Mouse (Mus musculus): ENCODE data around the gene Acox2.

Acox2 gene

DNA sequence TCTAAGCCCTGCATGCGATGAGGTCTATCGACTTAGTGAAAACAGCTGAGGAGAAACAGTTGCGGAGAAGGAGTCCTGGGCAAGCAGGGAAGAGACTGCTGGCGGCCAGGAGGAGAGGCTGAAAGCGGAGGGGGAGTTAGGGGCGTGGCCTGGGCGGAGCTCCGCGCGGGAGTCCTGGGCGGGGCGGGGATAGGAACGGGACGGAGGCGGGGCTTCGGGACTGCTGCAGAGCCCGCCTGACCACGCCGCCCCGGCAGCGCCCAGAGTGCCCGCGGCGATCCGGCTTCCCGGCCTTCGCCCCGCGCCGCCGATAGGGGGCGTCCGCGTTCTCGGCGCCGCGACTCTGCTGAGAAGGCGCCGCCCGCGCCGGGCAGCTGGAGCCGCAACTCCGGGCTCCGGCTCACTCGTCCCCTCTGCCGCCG, 45.3 kb downstream of the Acox2 start, which contains the start of gene Kctd6:
Gene Kctd6, plus strand, starts transcription at position 338 of the 422 bp plus-strand sequence.
- DNase-seq (ENCODE audit: low read depth): peak; percentile 96

DNA sequence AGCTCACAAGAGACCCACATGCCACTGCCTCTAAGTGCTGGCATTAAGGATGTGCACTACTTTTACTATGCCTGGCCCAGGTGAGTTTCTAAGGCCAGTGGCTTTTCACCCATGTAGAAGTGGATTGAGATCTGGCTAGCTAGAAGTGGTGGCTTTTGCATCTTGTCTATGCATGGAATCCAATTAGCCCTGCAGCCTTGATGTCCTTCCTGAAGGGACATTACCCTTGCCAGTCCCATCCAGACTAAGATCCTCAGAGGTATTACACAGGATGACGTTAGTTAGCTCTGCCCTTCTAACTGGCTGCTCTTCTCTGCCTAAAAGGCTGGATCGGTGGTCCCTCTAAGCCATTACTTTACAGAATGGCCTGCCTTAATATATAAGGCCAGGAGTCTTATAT, 46.2 kb downstream of the Acox2 start:
- DNase-seq (ENCODE audit: low read depth): no peak

DNA sequence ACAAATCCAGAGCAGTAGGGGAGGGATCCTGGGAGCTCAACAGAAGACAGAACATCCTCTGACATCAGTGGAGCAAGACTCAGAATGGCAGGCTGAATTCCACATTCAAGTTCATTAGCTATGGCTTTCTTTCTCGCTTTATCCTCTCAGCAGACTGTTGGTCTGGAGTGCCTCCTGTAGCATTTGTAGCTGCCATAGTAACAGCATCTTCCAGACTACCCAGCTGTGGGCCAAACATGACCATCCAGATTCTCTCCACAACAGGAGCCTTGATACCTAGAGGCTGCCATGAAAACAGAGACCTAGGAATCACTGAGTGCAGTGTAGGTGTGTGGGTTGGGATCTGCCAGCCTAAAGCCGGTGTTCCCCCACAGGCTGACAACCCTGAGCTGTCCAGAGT, 49.3 kb downstream of the Acox2 start:
- no peak for DNase-seq (ENCODE audit: low read depth)

DNA sequence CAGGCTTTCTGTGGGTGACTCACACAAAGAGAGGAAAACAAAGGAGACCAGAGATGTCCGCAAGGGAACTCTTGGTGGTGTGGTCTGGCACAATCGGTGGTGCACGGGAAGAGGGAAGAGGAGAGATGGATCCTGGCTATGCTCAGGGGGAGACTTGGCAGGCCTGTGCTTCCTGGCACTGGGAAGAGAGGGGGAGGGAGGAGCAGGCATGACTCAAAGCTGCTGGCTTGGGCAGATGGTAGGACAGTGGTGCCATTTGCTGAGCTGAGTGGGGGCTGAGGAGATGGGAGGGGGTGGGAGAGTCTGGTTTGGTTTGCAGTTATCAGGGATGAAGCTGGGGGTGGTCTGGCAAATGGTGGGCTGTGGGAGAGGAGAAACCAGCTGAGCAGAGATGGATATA, 50.3 kb downstream of the Acox2 start:
- no peak for DNase-seq (ENCODE audit: low read depth)

DNA sequence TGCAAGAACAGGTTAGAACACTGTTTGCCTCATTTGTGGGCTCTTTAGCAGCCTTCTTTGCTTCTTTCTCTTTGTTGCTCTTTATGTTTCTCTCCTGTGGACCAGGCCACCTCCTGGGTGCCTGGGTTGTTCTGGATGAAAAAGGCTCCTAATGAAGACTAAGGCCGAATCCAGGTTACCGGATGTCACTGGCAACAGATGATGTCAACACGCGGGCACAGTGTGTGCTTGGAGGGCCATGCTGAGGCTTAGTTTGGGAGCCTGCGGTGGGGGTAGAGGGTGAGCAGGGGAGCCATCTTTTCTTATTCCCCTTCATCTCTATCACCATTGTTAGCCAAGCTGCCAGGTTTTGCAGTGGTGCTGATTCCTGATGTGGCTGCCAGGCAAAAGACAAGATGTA, 51.6 kb downstream of the Acox2 start:
- DNase-seq (ENCODE audit: low read depth): no peak

DNA sequence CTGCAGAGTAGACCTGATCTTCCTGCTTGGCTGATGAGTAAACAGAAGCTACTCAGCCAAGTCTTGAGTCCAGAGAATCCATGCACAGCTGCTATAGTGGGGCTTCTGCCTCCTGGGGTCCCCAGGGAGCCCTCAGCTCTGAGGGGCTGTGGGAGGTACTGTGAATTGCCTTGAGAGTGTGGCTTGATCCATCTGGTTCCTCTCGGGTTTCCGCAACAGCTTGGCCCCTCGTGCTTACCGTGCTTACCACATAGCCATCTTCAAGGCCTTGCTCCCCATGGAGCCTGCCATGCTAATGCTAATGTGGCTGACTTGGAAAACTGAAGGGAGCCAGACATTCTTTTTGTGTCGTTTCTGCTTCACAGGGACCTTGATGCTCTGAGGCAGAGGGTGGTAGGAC, 52.0 kb downstream of the Acox2 start:
- DNase-seq (ENCODE audit: low read depth): no peak

DNA sequence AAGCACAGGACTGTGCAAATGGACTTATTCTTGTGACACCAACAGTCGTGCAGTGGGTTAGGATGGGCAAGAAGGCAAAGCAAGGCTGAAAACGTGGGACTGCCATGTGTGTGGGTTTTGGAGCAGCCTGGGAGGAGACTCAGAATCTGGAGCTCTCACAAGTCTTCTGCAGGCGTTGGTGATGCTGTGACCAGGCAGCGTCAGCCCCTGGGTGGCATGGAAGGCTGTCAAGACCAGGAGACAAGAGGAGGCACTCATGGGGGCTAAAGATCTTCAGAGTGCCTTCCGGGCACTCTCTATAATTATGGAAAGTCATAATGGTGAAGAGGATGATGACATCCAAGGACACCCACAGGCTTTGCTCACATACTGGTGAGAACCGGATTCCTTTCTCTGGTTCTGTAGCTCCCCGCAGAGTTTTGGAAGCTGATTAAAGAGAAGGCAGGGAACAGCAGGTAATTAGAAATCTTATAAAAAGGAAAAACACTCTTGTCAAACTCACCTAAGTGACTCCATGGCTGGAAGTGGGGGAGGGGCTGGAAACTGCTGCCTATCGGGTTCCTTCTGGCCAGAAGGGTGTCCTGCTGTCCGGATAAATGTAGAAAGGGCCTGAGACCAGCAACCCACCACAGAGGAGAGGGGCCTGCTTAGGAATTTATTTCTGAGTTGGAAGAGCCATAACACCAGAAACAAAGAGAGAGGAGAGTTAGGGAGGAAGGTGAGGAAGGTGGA, 52.8 kb downstream of the Acox2 start:
- no peak for DNase-seq (ENCODE audit: low read depth)

DNA sequence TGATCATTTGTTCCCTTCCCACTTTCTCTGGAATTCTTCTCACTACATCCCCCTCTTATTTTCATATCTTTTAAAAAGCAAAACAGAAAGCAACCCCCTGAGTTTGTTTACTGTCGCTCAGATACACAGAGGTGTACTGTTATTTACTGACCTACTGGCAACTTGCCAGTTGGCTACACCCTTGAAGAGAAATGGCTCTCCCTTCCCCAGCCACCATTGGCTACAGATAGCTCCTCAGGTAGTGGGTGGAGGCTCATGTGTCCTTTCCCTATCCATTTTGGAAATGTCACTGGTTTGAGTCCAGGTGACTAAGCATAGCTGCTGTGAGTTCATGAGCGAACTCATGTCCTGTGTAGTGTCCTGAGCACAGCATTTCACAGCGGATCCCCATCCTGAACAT, 57.4 kb downstream of the Acox2 start:
- no peak for DNase-seq (ENCODE audit: low read depth)

DNA sequence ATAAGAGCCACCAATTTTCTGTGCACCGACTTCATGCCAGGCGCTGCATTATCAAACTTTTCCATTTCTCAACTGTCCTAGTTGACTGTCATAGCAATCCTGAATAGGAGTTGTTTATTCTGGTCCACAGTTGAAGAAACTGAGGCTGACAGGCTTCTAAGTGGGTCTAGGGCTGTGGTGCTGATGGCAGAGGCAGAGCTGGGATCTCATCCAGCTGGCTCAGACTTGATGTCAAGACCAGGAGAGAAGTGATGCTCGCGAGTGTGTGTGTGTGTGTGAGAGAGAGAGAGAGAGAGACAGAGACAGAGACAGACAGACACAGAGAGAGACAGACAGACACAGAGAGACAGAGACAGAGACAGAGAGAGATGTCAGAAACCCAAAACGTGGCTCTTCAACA, 58.4 kb downstream of the Acox2 start:
- DNase-seq (ENCODE audit: low read depth): no peak

DNA sequence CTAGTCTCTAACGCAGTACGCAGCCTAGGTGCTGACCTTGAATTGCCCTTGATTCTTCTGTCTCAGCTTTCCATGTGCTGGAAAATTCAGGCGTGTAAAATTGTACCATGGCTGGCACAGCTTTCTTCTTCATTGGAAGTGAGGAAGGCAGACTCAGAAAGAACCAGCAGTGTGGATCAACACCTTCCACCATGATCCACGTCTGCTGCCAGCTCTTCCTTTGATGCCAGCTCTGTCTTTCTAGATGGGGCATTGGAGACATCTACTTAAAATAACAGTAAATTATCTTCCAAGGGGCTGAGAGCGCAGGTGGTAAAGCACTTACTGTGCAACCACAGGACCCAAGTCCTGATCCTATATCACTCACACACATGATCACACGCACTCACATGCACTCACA, 66.4 kb downstream of the Acox2 start:
- DNase-seq (ENCODE audit: low read depth): no peak

DNA sequence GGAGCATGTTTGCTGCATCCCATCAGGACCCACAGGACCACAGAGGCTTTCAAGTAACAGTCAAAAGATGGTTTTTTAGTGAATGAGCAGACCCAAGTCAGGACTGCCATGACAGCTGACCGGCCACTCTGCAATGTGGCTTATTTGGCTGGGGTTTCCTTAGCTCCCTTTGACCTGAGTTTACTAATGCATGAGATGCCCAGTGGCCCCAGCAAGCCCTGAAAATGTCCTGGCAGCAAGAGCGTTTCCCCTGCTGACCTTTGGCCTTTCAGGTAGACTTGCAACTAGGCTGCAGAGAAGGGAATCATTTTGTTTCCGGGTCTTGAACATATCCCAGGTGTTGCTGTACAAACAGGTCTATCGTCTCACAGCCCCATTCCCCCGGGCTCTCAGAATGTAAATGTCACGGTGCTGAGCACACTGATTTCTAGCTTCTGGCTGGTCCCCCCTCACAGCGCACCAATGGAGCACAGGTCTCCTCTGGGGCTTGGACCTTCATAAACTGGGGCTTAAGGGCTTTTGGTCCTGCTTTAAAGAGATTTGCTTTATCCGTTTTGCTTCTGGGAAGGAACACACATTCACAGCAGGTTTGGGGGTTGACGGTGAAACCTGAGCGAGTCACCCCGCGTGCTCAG, 67.7 kb downstream of the Acox2 start:
- DNase-seq (ENCODE audit: low read depth): no peak

DNA sequence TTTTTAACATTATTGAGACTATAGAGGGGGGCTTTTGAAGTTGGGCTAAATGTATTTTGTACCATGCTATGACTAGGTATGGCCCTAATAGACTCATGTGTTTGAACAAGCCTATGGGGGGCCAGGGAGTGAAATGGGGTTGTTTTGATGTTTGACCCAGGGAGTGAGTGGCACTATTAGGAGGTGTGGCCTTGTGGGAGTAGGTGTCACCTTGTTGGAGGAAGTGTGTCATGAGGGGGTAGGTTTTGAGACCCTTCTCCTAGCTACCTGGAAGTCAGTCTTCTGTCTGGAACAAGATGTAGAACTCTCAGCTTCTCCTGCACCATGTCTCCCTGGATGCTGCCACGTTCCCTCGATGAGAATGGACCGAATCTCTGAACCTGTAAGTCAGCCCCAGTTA, 68.6 kb downstream of the Acox2 start:
- no peak for DNase-seq (ENCODE audit: low read depth)

DNA sequence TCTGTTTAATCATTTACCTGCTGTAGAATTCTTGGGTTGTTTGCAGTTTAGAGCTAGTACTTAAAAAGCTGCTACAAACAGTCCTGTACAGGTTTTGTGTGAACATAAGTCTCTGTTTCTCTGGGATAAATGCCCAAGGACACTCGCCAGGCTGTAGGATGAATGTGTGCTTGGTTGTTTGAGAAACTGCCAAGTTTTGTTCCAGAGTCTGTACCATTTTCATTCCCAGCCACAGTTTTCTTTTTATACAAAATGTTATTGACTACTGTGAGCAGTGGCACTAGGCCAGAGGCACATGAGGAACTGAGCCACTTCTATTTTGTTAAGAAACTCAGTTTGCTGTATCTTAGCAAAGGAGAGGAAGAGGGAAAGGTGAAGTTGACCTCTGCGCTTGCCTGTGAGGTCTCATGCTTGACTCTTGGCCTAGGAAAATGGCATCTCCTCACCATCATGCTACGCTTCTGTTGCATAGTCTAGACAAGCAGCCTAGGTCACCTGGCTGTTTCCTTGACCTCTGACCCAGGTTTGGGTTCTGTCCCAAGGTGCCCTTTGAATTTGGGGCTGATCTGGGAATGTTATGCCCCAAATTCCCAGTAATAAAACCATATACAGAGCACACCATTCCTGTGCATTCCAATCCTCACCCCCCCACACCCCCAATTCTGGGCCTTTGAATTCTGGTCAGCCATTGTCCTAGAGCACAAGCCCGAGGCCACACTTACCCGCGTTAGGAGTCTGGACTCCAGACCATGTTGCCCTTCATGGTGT, 72.7 kb downstream of the Acox2 start:
- DNase-seq (ENCODE audit: low read depth): no peak

DNA sequence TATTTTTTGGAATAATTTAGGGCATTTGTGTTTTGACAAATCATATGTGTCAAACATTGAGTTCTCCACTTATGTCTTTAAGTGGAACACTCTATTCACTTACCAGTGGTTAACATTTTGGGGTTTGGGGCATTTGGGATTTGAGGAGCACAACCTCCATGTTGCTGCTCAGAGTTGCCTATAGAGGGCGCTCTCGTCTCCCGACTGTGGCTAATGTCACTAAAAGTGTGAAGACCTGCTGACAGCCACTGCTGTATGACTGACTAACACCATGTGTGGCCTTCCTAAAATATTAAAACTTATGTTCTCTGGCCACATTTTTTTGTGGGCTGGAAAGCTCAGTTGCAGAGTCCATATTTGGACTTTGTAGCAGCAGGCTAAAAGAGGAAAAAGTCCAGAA, 75.8 kb downstream of the Acox2 start:
- peak; percentile 47 for DNase-seq (ENCODE audit: low read depth)

DNA sequence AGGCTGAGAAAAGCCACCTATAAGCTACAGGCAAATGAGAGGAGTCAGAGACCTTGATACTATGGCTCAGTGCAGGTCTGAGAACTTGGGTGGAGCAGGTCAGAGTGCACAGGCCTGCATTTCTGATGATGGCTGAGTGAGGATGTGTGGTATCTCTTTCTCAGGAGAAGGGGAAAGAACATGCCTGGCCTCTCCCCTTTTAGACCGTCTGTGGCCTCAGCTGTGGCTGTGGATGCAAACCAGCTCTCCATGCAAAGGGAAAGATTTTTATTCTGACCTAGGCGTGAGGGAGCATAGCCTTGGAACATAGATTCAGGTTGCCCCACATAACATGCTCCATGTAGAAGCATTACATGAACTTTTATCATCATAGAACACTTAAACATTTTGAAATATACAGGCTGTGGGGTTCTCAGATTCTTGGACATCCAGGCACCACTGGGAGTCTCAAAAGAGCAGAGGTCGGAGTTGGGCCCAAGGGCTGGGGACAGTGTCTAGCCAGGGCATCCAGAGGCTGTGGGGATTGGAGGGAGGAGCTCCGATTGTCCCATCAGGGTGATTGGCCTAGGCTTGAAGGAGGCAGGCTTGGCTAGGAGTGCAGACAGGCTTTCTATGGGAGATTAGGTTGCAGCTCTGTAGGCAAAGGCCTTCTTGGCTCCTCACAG, 78.7 kb downstream of the Acox2 start:
- DNase-seq (ENCODE audit: low read depth): no peak

DNA sequence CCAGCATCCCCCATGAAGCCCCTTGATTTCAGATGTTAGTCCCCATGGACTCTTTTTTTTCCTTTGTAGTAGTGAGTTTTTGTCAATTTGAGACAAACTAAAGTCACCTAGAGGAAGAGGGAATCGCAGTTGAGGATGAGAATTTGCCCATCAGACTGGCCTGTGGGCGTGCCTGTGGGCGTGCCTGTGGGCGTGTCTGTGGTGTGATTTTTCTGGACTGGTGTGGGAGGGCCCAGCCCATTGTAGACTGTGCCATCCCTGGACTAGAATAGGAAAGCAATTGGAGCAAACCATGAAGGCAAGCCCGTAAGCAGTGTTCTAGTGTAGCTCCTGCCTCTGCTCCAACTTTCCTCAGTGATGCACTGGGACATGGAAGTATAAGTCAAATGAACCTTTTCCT, 82.9 kb downstream of the Acox2 start:
- peak; percentile 37 for DNase-seq (ENCODE audit: low read depth)

Data from induced T-regulatory cell, adult 2 months (primary cell).